Mouse (Mus musculus): ENCODE data around the gene Zfp628. TPM values are rescaled to one million over a fixed set of nuclear protein-coding genes. Genes with fewer than 3 reads are reported as not detected.
A peak's percentile ranks its signal among the peaks of the same experiment; 100 is the strongest.

The Zfp628 gene
- polyA plus RNA-seq, 1 experiment from 2014 or later, result 3.6 TPM

DNA sequence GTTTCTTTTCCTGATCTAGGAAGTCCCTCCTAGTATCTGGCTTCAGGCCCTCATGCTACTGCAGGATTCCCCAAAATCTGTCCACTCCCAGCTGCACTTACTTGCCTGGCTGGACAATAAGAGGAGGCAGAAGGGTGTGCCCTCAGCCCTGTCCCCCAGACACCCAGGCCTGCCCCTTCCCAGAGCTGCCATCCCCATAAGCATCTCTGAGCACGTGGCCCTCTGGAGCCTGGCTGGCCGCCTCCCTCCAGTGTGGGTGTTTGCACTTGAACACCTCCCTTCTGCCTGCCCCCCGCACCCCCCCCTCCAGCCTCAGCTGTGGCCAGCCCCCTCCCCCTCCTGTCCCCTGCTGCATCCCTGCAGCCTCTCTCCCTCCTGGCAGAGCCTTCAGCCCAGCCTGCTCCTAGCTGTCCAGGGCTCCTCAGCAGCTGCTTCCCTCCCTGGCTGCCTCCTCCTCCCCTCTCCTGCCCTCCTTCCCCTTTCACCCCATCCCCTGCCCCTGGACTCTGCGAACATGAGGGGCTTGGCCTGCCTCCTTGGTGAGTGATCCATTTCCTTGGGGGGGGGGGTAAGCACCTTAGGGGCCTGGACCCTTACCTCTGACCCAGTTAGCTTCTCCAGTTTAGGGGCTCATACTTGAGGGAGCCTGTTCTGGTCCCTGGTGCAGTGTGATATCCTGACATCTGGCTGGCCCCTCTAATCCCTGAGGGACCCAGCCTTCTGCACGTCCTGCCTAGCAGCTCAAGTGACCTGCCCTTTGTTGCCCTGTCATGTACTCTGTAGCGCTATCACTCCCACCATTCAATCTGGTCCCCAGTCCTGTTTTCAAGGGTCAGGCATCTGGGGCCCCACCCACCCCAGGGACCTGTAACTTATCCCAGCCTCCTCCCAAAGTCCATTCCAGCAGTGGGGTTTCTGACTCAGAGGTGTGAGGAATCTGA lies 10.7 kb downstream of the Zfp628 start, which contains the start of gene Ssc5d:
Ssc5d (plus strand) TSS at position 345 of the 941 bp plus-strand sequence.
- peak; percentile 33 for DNase-seq (ENCODE audit: low spot score)
- peaks cover 35% of the 10 kb centered on the region for H3K4me1 ChIP-seq (ENCODE audit: control insufficient read depth, insufficient read depth, low read length)
- ATAC-seq, result no peak

DNA sequence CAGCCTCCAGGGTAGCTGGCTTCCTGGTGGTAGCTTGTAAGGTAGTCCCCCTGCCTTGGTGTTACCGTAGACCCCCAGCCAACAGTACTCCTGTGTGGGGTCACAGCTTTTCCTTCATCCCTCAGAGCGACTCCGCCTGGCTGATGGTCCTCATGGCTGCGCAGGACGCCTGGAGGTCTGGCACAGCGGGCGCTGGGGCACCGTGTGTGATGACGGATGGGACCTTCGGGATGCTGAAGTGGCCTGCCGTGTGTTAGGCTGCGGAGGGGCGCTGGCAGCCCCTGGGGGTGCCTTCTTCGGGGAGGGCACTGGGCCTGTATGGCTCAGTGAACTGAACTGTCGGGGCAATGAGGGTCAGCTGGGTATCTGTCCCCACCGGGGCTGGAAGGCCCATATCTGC lies 11.8 kb downstream of the Zfp628 start:
- ATAC-seq (no peak), DNase-seq (ENCODE audit: low spot score) (no peak)
- Histone ChIP-seq H3K27me3 (replicated peaks; ENCODE audit: control insufficient read depth, insufficient read depth, low read length) (no peaks in the 10 kb centered on the region), H3K9ac (ENCODE audit: low read length) (no peak overlapping the region), H3K4me2 (ENCODE audit: low read length) (no peak overlapping the region), H3K36me3 (ENCODE audit: control insufficient read depth, insufficient read depth, low read length) (no peaks in the 10 kb centered on the region), H3K27ac (ENCODE audit: low read depth, low read length) (no peak overlapping the region), H3K4me3 (ENCODE audit: low read depth, low read length) (no peak overlapping the region), H3K9me3 (replicated peaks; ENCODE audit: control insufficient read depth, low read length) (no peaks in the 10 kb centered on the region), H3K4me1 (ENCODE audit: control insufficient read depth, insufficient read depth, low read length) (peaks cover 31% of the 10 kb centered on the region)
- WGBS, result 83% methylated on average over 16 of the region's 16 CpGs

More for the DNA sequence above, 10.7 kb downstream of the Zfp628 start, which contains the start of gene Ssc5d:
- H3K4me2 ChIP-seq (ENCODE audit: low read length), result peak within 1 kb of the TSS; percentile 91
- peaks cover 9% of the 10 kb centered on the region for H3K36me3 ChIP-seq (ENCODE audit: control insufficient read depth, insufficient read depth, low read length)
- H3K9me3 ChIP-seq (replicated peaks; ENCODE audit: control insufficient read depth, low read length), result no peaks in the 10 kb centered on the region
- peak within 1 kb of the TSS; percentile 47 for H3K9ac ChIP-seq (ENCODE audit: low read length)
- WGBS, result 5% methylated on average over 6 of the region's 6 CpGs
- no peaks in the 10 kb centered on the region for H3K27me3 ChIP-seq (replicated peaks; ENCODE audit: control insufficient read depth, insufficient read depth, low read length)
- H3K4me3 ChIP-seq (ENCODE audit: low read depth, low read length), result no peak within 1 kb of the TSS
- peak within 1 kb of the TSS; percentile 96 for H3K27ac ChIP-seq (ENCODE audit: low read depth, low read length)

GRCm38 (mm10) chr7:4927711-4928110 lies 12.7 kb downstream of the Zfp628 start:
- Histone ChIP-seq H3K27ac (ENCODE audit: low read depth, low read length) (no peak overlapping the region), H3K9ac (ENCODE audit: low read length) (no peak overlapping the region), H3K36me3 (ENCODE audit: control insufficient read depth, insufficient read depth, low read length) (no peaks in the 10 kb centered on the region), H3K4me1 (ENCODE audit: control insufficient read depth, insufficient read depth, low read length) (peaks cover 27% of the 10 kb centered on the region), H3K9me3 (replicated peaks; ENCODE audit: control insufficient read depth, low read length) (no peaks in the 10 kb centered on the region), H3K4me2 (ENCODE audit: low read length) (no peak overlapping the region), H3K4me3 (ENCODE audit: low read depth, low read length) (no peak overlapping the region), H3K27me3 (replicated peaks; ENCODE audit: control insufficient read depth, insufficient read depth, low read length) (no peaks in the 10 kb centered on the region)
- DNase-seq (ENCODE audit: low spot score) (no peak), ATAC-seq (no peak)
- 65% methylated on average over 8 of the region's 8 CpGs for WGBS

DNA sequence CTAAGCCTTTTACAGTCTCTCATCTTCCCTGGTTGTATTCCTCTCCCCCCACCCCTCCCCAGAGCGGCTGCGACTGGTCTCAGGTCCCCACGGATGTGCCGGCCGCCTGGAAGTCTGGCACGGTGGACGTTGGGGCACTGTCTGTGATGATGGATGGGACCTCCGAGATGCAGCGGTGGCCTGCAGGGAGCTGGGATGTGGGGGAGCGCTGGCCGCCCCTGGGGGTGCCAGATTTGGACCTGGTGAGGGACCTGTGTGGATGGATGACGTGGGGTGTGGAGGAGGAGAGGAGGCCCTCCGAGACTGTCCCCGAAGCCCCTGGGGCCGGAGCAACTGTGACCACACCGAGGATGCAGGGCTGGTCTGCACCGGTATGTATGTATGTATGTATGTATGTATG lies 13.3 kb downstream of the Zfp628 start:
- Histone ChIP-seq H3K4me3 (ENCODE audit: low read depth, low read length) (no peak overlapping the region), H3K4me2 (ENCODE audit: low read length) (no peak overlapping the region), H3K9ac (ENCODE audit: low read length) (no peak overlapping the region), H3K27me3 (replicated peaks; ENCODE audit: control insufficient read depth, insufficient read depth, low read length) (no peaks in the 10 kb centered on the region), H3K27ac (ENCODE audit: low read depth, low read length) (no peak overlapping the region), H3K9me3 (replicated peaks; ENCODE audit: control insufficient read depth, low read length) (no peaks in the 10 kb centered on the region), H3K36me3 (ENCODE audit: control insufficient read depth, insufficient read depth, low read length) (no peaks in the 10 kb centered on the region), H3K4me1 (ENCODE audit: control insufficient read depth, insufficient read depth, low read length) (peaks cover 27% of the 10 kb centered on the region)
- ATAC-seq, result no peak
- no peak for DNase-seq (ENCODE audit: low spot score)
- 85% methylated on average over 17 of the region's 17 CpGs for WGBS

DNA sequence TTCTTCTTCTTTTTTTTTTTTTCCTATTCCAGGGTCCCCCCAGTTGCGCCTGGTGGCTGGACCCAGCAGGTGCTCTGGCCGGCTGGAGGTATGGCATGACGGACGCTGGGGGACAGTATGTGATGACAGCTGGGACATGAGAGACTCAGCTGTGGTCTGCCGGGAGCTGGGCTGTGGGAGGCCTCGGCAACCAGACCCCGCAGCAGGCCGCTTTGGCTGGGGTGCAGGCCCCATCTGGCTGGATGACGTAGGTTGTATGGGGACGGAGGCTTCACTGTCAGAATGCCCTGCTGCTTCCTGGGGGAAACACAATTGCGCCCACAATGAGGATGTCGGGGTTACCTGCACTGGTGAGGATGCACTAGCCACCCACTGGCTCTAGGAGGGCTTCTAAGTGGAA lies 18.1 kb downstream of the Zfp628 start:
- no peak for DNase-seq (ENCODE audit: low spot score)
- Histone ChIP-seq H3K27ac (ENCODE audit: low read depth, low read length) (no peak overlapping the region), H3K36me3 (ENCODE audit: control insufficient read depth, insufficient read depth, low read length) (no peaks in the 10 kb centered on the region), H3K9ac (ENCODE audit: low read length) (no peak overlapping the region), H3K4me2 (ENCODE audit: low read length) (no peak overlapping the region), H3K9me3 (replicated peaks; ENCODE audit: control insufficient read depth, low read length) (peaks cover 3% of the 10 kb centered on the region; the same call in 1 of the 2 replicates), H3K27me3 (replicated peaks; ENCODE audit: control insufficient read depth, insufficient read depth, low read length) (no peaks in the 10 kb centered on the region), H3K4me3 (ENCODE audit: low read depth, low read length) (no peak overlapping the region), H3K4me1 (ENCODE audit: control insufficient read depth, insufficient read depth, low read length) (no peaks in the 10 kb centered on the region)
- no peak for ATAC-seq
- WGBS, result 84% methylated on average over 12 of the region's 12 CpGs

DNA sequence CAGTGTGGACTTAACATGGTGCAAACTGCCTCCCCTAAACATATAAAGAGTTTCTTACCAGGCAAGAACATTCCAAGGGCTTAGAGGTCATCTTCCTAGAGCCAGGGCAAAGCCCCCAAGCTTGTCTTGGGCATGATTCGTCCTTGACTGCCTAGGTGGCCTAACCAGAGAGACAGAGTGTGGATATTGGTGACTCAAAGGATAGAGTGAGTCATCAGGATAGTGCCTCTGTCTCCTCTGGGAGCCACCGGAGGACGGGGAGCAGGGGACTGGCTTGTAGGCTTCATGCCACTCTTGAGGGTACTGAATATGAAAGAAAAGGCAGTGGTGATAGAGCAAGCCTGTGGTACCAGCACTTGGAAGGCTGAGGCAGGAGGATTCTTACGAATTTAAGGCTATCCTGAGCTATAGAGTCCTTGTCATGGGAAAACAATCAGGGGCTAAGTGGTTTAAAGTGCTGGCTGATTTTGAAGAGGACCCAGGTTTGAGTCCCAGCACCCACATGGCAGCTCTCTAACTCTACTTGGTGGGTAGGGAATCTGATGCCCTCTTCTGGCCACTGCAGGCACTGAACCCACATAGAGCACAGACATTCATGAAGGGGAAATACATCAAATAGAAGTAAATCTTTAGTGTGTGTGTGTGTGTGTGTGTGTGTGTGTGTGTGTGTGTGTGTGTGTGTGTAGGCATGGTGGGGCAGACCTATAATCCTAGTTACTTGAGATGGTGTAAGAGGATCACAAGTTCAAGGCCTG lies 19.3 kb downstream of the Zfp628 start:
- Histone ChIP-seq H3K4me3 (ENCODE audit: low read depth, low read length) (no peak overlapping the region), H3K27ac (ENCODE audit: low read depth, low read length) (no peak overlapping the region), H3K4me1 (ENCODE audit: control insufficient read depth, insufficient read depth, low read length) (no peaks in the 10 kb centered on the region), H3K9ac (ENCODE audit: low read length) (no peak overlapping the region), H3K4me2 (ENCODE audit: low read length) (no peak overlapping the region), H3K36me3 (ENCODE audit: control insufficient read depth, insufficient read depth, low read length) (no peaks in the 10 kb centered on the region), H3K9me3 (replicated peaks; ENCODE audit: control insufficient read depth, low read length) (peaks cover 3% of the 10 kb centered on the region; the same call in 1 of the 2 replicates), H3K27me3 (replicated peaks; ENCODE audit: control insufficient read depth, insufficient read depth, low read length) (no peaks in the 10 kb centered on the region)
- DNase-seq (ENCODE audit: low spot score) (no peak), ATAC-seq (no peak)
- 81% methylated on average over 4 of the region's 4 CpGs for WGBS

DNA sequence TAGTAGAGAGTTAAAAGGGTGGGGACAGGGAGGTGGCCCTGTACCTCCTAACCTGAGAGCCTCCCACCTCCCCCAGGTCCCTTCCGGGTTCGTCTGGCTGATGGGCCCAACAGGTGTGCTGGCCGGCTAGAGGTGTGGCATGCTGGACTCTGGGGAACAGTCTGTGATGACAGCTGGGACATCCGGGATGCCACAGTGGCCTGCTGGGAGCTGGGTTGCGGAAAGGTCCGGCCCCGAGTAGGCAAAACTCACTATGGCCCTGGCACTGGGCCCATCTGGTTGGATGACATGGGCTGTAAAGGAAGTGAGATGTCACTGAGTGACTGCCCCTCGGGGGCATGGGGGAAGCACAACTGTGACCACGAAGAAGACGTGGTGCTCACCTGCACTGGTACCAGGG lies 21.8 kb downstream of the Zfp628 start:
- no peak overlapping the region for H3K4me2 ChIP-seq (ENCODE audit: low read length)
- H3K27me3 ChIP-seq (replicated peaks; ENCODE audit: control insufficient read depth, insufficient read depth, low read length), result no peaks in the 10 kb centered on the region
- no peak for DNase-seq (ENCODE audit: low spot score)
- peaks cover 3% of the 10 kb centered on the region; the same call in 1 of the 2 replicates for H3K9me3 ChIP-seq (replicated peaks; ENCODE audit: control insufficient read depth, low read length)
- WGBS, result 88% methylated on average over 10 of the region's 10 CpGs
- H3K4me3 ChIP-seq (ENCODE audit: low read depth, low read length), result no peak overlapping the region
- no peaks in the 10 kb centered on the region for H3K4me1 ChIP-seq (ENCODE audit: control insufficient read depth, insufficient read depth, low read length)
- H3K27ac ChIP-seq (ENCODE audit: low read depth, low read length), result no peak overlapping the region
- ATAC-seq, result no peak
- H3K9ac ChIP-seq (ENCODE audit: low read length), result no peak overlapping the region
- H3K36me3 ChIP-seq (ENCODE audit: control insufficient read depth, insufficient read depth, low read length), result no peaks in the 10 kb centered on the region

- Histone ChIP-seq H3K4me1 (ENCODE audit: control insufficient read depth, insufficient read depth, low read length) (no peaks in the 10 kb centered on the region), H3K27me3 (replicated peaks; ENCODE audit: control insufficient read depth, insufficient read depth, low read length) (no peaks in the 10 kb centered on the region), H3K9ac (ENCODE audit: low read length) (no peak overlapping the region), H3K27ac (ENCODE audit: low read depth, low read length) (no peak overlapping the region), H3K4me2 (ENCODE audit: low read length) (no peak overlapping the region), H3K4me3 (ENCODE audit: low read depth, low read length) (no peak overlapping the region), H3K9me3 (replicated peaks; ENCODE audit: control insufficient read depth, low read length) (peaks cover 3% of the 10 kb centered on the region; the same call in 1 of the 2 replicates), H3K36me3 (ENCODE audit: control insufficient read depth, insufficient read depth, low read length) (no peaks in the 10 kb centered on the region)
- DNase-seq (ENCODE audit: low spot score) (no peak), ATAC-seq (no peak)
- 88% methylated on average over 10 of the region's 11 CpGs for WGBS
Observed at GRCm38 (mm10) chr7:4937392-4937791, 22.4 kb downstream of the Zfp628 start.
